Mouse (Mus musculus) erythroblast, embryonic 14.5 days (primary cell): Measurements from ENCODE around the gene Smad1.

ENCODE experiments used
- GATA1 ChIP-seq: IDR thresholded peaks from 2 replicates; pipeline ENCODE4 v1.6.1; 2012; ENCODE audit warnings: low read length, inconsistent platforms, mixed read lengths
- TAL1 ChIP-seq: IDR thresholded peaks from 3 replicates; pipeline ENCODE4 v1.6.1; 2012; ENCODE audit warnings: low read length, inconsistent platforms, mixed read lengths

DNA sequence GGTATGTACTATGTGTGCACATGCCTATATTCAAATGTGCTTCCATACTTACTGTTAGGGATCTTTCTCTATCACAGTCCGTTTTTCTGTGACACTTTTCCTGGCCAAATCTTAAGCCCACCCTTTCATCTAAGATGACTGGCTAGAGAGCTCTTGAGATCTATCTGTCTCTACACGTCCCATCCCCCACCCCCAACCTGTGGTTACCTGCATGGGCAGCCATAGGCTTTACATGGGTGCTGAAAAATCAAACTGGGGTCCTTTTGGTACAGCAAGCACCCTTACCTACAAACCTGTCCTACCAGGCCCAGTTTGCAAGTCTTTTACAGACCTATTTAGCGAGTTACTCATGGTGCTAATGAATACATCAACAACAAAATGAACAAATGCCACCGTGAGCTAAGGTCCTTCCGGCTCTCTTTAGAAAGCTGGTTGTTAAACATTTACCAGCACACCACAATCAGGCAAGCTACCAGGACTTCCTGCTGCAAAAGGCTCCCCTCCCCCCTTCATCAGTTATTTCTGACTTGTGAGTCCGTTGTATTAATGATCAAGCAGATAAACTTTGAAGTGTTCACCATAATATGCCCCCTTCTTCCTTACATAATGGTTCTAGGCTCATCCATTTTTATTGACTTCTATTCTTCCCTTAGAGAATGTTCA lies 5.7 kb upstream of the Smad1 start:
- TF ChIP-seq GATA1 (no peak), TAL1 (no peak)
